Mouse (Mus musculus) lung, postnatal 36 days (tissue): ENCODE measurements around the gene Lamc2.

Source experiments
- DNase-seq: peaks from one replicate; pipeline ENCODE4 v3.0.0; 2022; ENCODE audit warnings: mixed read lengths

Lamc2 gene

DNA sequence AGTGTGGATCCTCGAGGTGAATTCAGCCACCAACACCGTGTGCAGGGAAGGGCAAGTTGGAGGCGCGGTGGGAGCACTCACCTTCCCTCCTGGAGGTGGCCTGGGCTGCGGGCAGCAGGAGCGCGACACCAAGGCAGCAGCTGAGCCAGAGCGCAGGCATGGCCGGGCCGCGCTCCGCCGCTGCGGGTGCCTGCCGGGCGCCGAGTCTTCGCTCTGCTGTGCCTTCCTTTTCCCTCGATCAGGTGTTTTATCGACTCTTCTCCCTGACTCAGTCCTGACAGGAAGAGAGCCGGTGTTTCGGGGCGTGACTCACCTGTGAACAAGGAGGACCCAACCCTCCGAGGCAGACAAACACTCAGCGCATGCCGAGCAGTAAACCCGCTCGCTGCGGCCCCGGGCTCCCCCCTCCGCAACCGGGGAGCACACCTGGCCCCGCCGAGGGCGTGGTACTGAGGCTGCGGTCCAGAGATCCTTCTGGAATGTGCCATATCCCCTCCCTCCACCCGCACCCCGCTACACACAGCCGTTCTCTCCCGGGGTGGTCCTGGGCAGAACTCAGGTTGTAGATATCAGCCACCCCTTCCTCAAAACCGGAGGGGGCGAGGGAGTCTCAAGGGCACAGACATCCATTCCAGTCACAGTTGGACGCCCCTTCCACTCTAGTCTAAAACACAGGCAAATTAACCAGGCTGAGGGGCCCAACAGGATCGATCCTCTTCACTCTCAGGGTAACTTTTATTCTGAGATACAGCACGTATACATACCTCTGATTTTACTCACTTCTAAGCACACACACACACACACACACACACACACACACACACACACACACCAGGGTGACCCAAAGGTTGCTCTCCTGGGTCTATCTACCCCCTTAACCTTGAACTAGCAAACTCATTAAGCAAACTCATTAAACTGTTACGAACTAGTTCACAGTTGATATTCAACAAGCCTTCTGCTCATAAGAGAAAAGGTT, at the start of gene Lamc2:
TSS of gene Lamc2 (minus strand) at position 620 of the 976 bp plus-strand sequence.
- DNase-seq: peak; percentile 65

DNA sequence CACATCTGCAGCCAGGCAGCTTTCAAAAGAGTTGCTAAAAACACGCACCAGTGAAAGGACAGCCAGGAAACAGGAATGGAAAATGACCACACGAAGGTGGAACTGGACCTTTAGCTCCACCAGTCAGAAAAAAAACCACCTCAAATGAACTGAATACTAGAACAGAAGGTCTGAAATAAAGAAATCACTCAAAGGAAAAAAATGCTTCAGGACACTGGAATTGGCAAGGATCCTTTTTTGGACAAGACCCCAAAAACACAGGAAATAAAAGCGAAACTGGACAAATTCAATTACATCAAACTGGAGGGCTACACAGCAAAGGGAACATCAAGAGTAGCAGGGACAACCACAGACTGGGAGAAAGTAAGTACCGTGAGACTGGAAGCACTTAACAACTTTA, 49.3 kb upstream of the Lamc2 start:
- DNase-seq: peak; percentile 28

DNA sequence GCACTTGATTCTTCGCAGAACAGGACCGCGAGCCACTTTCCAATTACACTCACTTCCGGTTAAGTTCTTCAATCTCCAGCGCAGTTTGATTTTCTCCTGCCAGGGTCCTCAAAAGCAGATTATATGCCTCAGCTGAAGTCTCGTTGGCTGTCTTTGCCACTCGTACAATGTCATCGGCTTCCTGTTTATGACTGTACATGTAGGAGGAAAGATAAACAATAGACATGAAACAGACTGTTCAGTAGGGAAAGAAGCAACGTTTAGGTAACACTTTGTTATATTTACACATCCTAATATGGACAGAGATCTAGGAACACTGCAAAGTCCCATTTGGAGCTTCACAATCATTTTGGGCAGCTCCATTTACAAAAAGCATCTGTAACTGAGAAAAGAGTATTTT, 45.4 kb upstream of the Lamc2 start:
- peak; percentile 42 for DNase-seq

DNA sequence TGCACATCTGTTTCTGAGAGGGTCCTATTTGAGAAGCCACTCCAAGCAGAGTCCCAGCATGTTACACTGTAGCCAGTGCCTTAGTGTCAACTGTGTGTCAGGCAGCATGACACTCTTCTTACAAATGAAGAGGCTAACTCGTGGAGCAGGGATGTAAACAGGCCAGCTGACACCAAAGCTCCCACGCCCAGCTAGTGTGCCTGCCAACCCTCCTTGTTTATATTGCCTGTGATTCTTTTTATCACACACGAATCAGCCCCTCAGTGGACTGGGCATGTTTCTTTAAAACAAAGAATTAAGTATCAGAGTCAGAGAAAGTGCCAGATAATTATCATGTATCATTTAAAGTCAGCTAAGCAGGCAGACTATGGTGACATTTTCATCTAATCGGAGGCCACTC, 41.7 kb upstream of the Lamc2 start:
- DNase-seq: peak; percentile 60

DNA sequence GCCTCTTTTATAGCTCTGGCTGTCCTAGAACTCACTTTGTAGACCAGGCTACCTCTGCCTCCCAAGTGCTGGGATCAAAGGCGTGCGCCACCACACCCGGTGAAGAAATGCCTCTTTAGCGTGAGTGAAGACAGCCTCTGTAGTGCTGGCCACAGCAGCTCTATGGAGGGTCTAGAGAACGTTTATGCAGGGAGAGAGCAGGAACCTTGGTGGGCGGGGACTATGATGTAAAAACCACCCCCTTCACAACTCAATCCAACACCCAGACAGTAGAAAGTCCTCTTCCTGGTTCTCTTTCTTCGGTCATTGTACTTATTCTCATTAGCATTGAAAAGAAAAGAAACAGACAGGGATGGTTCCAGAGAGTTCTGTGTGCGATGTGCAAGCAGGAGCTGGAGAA, 40.8 kb upstream of the Lamc2 start:
- no peak for DNase-seq

DNA sequence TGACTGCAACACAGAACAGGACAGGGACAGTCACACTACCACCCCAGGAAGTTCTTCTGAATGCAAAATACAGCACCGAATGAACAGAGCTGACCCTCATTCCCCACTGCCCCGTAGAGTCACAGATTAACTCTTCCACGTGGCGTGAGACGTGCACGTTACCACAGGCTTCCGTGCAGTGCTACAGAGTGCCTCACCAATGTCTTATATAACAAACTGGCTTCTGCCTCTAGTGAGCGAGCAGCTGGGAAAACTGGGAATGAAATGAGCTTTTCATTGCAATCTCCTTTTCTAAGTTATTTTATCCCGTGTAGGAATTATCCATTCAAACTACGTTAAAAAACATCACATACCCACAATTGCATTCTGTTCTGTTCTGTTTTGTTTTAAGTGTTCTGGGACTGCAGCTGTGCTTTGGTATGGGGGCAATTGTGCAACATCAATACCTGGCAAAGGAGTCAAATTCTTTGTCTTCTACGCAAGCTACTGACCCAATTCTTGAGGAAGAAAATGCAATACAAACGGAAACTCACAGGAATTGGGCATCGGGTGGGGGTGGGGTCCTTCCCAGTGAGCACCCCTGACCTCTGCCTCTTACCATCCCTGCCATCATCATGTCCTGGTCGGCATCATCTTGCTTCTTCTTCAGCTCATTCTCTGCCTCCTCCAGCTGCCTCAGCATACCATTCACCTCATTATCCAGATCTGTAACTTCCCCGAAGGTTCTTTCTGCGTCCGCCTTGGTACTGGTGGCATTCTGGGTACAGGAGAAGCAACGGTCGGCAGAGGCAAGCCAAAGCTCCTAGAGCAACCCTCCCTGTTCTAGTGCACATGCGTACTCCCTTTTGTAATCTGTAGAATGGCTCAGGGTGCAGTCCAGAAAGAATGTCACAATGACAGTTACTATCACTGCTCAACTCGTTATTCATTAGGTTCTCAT, 39.8 kb upstream of the Lamc2 start:
- DNase-seq: peak; percentile 65

DNA sequence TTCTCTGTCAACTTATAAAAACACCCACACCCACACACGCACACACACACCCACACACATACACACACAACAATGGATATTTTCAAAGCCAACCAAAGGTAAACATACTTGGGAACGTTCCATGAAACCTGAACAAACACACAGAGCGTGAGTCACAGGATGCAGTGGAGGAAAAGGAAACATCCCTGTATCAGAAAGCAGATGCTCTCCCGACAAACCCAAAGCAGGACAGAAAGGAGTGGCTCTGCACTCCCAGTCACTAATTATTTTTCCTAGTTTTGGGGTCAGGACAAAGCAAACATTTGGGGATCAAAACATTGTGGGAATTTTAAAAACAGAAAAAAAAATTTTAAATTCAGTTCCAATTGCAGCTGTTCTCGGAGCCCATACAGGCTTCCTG, 38.1 kb upstream of the Lamc2 start:
- peak; percentile 46 for DNase-seq

DNA sequence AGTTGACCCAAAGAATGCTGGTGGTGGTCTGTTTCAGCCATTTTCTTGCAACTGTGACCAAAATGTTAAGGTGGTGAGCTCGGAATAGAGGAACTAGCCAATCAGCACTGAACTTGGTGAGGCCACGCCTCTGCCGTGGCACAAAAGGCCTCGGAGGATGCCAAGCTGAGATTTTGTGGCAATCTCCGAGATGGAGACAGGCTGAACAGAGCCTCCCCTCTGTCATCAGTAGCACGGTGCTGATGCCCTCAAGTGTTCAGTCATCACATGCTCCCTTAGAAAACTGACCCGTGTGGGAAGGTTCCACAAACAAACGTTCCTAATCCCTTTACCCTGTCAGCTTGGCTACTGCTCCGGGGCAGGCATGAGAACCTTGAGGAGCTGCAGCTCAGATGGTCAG, 33.1 kb upstream of the Lamc2 start:
- DNase-seq: no peak

DNA sequence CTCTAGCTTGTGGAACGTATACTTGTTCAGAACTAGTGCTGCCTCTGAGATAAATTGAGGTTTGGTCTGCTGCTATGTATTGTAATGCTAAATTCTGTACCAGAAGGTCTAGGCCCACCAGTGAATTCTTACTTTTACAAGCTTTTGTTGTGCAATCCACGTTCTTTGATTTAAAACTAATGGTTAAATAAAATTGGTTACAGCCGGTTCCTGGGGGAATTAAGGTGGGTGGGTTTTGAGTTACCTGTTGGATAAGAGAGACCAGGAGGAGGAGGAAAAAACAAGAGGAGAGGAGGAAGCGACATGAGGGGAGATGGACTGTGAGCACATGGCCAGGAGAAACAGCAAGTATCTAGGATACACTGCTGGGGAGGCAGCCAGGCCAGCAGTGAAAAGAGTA, 30.3 kb upstream of the Lamc2 start:
- DNase-seq: no peak

DNA sequence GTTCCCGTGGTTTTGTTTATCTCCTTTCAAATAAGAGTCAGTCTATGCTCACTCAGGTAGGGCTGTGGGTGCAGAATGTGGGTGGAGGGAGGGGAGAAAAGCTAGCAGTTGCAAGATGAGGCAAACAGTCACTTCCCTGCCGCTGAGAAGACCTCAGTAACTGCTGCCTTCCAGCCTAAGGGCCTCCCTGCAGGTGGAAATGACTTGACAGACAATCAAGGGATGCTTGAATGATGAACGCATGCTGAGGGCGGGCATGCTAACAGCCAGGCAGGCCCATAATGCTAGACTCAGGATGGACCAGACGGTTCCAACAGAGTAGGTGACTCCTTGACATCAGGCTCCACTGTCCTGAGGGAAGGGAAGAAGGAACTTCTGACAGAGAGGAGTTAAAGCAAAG, 29.4 kb upstream of the Lamc2 start:
- DNase-seq: no peak

DNA sequence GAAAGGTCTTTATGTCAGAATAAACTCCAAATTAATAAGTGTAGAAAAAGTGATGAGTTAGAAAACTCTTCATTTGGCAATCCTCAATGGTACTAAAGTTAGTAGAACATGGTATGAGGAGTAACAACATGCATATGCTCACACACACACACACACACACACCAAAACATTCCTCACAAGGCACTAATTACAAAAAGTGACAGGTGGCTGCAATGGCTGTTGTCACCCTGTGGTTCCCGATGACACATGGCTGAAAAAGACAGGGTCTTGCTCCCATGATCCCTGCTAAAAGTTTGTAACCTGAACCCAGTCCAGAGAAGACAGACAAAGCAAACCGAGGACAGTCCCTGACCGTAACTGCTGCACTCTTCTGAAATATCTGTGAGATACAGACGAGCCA, 24.7 kb upstream of the Lamc2 start:
- no peak for DNase-seq

DNA sequence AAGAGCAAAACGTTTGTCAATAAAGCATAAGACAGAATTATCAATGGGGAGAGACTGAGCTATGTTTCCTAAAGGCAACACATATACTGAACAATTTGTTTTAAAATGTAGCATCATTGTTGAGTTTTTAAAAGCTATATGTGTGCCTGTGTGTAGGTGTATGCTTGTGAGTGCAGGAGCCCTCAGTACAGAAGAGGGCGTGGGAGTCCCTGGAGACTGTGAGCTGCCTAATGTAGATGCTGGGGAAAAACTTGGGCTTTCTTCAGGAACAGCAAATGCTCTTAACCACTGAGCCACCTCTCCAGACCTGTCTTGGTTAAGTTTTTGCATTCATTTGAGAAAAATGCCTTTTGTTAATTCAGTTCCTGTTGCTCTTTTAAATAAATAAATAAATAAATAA, 24.0 kb upstream of the Lamc2 start:
- DNase-seq: no peak

DNA sequence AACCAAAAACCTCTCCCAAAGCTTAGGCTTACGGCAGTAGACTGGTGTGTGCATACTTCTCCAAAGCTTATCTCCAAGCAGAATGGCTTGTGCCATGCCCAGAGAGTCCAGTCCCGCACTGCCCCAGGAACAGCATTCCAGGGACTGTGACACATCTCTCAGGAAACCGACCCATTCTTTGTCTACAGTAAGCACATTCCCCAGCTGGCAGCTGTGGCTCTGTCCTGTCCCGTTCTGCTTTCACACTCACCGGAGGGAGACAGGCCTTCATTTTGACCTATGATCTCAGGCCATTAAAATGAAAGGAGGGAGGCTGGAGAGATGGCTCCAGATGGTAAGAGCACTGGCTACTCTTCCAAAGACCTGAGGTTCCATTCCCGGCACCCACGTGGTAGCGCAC, 15.9 kb upstream of the Lamc2 start:
- no peak for DNase-seq

DNA sequence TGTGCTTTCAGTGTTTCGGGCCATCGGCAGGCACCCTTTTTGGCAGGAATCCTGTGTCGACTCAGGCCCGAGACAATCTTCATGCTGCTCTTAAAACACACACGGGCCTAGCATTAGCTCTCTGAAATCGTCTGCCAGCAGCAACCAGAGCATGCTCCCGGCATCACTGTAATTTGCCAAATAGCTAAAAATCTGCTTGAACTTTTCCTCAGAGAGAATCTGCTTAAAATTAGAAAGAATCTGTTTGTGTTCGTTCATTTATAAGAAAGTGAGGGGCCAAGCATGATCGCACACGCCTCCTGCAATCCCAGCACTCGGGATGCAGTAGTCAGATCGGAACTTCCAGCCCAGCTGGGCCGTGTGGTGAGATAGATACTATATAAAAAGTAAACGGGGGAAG, 15.2 kb upstream of the Lamc2 start:
- no peak for DNase-seq

DNA sequence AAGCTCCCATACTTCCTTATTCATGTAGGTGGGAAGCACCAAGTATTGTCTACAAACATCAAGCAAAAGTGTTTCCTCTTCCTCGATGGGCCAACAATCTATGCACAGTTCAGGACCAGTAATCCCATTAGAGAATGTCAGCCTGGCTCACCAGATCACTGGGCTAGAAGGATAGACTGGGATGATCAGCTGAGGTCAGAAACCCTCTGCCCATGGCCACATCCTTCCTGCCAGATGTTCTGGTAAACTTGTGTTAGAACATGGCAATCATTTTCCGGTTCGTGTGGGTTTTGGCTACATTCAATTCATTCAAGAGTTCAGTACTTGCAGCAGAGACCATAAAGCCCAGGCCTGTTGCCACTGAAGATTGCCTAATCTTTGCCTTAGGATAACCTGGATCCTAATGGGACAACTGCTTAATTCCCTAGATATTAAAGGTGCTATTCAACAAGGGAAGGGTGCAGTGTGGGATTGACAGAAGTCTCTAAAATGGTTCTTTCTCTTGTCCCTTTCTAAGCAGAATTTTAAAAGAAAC, 11.1 kb upstream of the Lamc2 start:
- DNase-seq: no peak

DNA sequence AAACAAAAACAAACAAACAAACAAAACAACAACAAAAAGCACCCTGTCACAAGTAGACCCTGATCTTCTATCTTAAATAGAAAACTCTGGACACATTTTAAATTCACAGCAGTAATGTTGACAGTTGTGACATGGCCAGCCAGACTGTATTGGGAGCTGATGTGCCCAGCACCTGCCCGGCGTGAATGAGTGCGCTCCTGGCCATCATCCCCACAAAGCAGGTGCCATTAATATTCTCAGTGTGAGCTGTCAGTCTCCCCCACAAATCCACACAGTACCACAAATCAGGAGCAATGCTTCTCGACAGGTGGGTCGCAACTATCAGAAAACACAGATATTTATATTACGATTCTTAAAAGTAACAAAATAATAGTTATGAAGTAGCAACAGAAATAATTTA, 6.7 kb upstream of the Lamc2 start:
- DNase-seq: no peak

DNA sequence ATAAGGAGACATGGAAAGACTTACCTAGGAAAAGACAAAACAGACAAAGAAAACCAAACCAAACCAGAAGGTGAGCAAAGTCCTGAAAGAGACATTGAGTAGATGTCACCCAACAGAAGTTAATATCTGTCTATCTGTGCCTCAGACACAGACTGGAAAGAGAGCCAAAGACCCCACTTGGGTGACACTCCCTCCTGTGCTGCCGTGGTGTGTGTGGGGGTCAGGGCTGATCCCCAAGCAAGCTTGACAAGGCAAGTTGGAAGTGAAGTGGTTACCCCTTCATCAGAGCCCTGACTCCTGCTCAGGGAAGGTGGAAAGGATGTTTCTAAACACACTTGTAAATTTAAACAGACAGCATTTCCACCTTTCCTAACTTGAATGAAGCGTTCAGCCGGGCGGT, 6.1 kb upstream of the Lamc2 start:
- no peak for DNase-seq

DNA sequence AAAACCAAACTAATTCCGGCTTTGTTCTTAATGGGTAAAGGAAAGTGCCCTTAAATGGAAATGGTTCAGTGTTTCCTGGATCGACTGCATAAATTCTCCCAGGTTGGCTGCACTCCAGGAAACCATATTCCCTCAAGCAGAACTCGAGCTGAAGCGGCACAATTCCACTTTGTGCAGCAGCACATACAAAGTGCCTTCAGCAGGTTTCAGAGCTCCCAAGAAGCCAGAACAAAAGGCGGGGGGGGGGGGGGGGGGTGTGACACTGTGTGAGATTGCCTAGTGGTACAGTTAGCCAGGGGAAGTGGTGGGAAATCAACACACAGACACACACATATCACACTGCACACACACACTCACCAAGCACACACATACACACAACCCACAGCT, 5.7 kb upstream of the Lamc2 start:
- DNase-seq: peak; percentile 69

DNA sequence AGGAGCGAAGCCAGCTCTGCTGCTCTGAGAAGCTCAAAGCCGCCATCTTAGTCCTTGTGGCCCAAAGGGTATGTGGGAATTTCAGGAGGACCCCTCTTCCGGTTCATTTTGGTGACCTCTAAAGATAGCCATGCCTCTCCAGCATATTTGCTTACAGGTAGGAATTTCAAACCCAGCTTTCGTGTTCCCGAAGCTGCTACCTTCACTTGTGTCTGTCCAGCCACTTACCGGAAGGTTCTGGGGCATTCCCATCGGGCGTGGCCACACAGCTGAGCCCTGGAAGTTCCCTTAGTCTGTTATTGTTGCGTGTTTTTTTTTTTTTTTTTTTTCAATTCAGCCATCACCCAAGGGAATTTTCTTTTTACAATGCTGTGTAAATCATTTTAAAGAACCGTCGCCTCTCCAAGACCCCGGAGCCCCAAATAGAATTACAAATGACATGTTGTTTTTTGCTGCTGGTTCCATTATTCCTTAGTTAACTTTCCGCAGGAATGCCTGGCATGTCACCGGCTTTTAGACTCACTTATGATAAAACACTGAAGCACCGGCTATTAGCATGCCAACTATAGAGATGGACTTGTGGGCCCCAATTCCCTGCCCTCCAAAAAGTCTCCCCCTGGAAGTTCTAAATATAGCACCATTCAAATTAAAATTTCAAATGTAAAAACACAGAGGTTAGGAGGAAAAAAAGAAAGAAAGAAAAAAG, 5.1 kb upstream of the Lamc2 start:
- peak; percentile 34 for DNase-seq

DNA sequence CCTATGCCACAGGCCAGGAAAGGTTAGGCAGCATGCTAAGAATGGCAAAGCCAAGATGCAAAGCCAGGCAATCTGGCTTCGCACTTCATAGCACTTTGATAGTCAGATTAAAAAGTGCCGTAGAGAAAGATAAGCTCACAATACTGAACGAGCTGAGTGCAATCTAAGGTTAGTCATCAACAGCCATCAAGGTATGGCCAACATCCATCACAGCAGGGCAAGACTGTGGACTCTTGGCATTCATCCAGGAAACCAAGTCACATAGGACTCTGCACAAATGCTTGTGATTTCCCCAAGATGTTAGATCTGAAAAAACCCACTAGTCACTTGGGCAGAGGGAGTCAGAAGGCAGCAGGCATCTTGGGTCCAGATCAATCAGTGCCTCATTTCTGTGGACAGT, 1.8 kb upstream of the Lamc2 start:
- DNase-seq: no peak

DNA sequence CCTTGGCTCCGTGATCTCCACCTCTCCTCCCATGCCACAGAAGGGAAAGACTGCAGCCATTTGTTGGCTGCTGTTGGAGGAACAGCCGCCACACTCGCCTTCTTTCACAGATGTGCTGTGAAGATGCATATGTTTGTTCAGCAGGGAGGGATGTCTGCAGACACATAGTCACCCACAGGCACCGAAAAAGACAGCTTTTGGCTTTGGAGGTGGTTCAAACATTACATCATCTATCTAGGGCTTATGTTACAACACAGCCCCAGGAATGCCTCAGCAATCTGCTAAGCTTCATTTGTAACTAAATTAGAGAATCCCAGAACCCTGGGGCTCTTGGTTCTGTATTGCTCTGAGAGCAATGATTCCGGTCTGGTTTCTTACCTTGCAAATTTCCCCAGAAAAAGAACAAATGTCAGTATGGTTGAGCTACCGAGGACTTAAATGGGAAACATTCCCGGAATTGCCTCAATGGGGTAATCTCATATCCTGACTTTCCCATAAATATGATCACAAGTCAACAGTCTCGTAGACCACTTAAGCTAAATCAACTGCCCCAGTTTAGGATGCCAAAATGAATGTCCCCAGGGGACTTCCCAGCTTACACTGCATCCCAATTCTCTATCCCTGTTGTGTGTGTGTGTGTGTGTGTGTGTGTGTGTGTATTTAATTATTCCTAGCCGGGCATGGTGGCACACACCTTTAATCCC, 5.5 kb downstream of the Lamc2 start:
- peak; percentile 43 for DNase-seq

DNA sequence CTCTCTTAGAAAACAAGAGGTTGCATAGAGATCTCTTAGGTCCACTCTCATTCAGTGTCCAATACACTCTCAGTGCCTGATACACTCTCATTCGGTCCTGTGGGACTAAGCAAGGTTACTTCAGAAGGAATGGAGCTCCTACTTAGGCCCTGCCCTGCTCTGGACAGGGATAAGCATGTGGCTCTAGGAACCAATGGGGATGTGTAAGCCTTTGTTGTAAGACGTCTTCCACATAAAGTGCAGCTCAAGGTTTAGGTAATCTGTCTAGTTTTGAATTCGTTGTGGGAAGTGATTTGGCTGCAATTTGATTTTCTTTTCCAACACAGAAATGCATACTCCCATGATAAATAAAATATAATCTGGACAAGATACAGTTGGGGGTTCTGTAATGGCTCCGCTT, 6.1 kb downstream of the Lamc2 start:
- no peak for DNase-seq
